Mouse (Mus musculus): ENCODE results near the gene Adamts16.

The Adamts16 gene

DNA sequence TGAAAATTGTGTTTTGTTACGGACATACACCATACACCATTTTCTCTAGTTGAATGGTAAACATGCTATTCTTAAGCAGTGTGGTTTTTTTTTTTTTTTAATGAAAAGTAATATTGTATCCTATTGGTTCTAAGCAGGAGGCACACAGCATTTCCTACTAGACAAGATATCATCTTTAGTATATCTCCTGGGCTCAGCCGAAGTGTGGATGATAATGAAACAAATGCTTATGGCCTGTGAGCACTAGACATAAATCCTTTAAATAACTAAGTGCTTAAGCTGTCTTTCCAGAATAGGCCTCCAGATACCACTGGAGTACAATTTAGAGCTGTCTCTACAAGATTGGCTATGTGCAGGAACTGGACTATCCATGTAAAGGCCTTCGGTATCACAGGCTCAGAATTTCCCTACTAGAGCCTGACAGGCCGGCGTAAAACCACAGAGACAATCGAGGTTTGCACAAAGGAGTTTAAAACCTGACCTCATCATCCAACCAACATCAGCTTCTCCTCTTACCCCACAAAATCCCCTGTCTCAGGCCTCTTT lies 8.9 kb downstream of the Adamts16 start:
- DNase-seq (ENCODE audit: low read depth, low spot score), result no peak

DNA sequence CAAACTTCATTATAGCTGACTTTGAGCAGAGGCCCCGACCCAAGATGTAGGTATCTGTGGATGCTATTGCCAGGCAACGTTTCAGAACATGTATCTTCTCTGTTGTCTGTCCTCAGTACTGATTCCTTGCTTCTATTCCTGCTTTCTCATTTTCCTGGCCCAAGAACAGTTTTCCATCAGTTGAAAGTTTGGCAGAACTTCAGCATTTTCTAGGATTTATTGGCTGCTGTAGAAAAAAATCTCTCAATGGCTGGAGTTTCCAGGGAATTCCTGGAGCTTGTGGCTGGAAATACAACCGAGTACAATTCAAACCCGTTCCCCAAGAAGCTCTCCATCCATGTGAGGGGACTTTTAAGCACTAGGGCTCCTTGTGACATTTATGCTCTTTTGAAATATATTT lies 10.6 kb downstream of the Adamts16 start:
- DNase-seq (ENCODE audit: low read depth, low spot score), result no peak

DNA sequence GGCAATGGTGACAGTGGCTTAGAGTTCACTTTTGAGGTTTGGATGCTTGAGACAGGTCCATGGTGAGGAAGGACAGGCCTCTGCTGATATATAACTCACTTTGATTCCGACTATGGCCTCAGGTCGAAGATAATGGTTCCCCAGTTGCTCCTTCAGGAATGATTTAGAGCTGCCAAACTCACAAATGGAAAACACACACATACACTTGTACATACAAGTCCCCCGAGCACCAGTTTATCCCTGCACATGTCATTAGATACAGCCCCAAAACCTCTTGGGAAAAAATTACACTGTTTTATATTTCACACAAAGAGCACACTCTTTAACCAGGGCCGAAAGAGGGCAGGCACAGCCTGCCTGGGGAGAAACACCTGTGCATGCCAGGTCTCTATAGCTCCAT lies 14.1 kb downstream of the Adamts16 start:
- no peak for DNase-seq (ENCODE audit: low read depth, low spot score)

- no peak for DNase-seq (ENCODE audit: low read depth, low spot score)
Observed at GRCm38 (mm10) chr13:70825265-70825664, 16.3 kb downstream of the Adamts16 start.

DNA sequence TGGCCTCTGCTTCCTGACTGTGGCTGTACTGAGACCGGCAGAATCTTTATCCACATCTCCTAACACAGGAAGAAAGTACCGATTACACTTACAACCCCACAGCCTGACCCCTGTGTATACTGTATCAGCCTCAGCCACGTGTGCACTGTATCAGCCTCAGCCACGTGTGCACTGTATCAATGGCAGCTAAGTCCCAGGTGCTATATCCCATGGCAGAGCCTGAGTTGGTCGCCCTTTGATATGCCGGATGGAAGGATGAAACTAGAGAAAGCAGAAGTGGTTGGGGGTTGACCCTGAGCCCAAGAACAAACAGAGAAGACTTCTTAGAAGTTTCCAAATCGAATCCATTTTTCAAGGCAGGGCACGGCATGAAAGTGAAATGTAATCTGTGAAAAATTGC lies 17.9 kb downstream of the Adamts16 start:
- DNase-seq (ENCODE audit: low read depth, low spot score), result no peak

DNA sequence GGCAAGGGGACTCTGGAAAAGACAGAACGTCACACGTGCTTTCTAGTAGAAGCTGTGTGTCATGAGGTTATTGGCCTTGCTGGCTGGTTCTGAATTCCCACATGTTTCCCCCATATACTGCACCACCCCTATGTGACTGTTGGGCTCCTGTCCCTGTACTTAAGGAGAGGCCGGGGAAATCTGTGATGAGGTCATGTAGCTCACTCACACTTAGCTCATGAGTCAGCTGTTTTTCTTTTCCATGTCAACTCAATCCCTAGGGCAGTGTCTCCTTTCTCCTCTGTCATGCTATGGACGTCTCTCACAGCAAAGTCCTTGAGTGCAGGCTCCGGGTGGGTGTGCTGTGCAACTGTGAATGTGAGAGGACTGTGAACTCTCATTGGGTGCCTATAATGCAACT lies 22.6 kb downstream of the Adamts16 start:
- no peak for DNase-seq (ENCODE audit: low read depth, low spot score)

- DNase-seq (ENCODE audit: low read depth, low spot score), result no peak
Observed at GRCm38 (mm10) chr13:70814423-70814822, 27.2 kb downstream of the Adamts16 start.

GRCm38 (mm10) chr13:70805506-70805905 lies 36.1 kb downstream of the Adamts16 start:
- no peak for DNase-seq (ENCODE audit: low read depth, low spot score)

DNA sequence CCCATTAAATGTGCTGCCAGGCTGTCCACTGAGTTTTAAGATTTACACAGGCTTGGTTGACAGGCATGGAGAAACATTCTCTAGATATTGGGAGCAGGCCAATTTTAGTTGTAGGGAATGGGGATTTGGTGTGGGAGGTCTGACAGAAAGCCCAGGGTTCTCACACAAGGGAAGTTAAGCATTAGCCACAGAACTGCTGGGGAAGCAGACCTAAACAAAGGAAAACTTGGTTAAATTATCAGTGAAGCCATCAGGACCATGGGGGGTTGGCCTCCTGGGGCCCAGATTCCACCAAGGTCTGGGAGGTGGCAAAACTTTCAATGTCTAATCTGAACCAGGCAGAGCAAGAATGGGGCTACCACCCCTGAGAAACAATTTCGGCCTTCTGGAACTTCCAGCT lies 38.8 kb downstream of the Adamts16 start:
- DNase-seq (ENCODE audit: low read depth, low spot score), result no peak

DNA sequence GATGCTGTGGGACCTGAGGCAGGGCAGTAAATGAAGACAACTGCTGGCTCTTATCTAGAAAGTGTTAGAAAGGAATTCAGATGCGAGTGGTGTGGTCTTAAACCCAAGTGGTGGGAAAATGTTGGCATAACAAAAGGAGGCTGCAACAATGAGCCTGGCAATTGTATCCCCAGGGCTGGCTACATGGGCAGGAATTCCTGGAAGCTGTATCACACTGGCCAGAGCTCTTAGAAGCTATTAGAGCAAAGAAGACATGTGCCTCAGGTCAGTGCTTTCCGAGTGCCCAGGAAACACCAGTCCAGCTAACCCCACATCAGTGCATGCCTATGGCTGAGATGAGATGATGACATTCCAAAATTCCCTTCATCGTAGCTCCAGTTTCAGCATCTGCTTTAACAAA lies 42.3 kb downstream of the Adamts16 start:
- no peak for DNase-seq (ENCODE audit: low read depth, low spot score)

GRCm38 (mm10) chr13:70798396-70798795 lies 43.2 kb downstream of the Adamts16 start:
- DNase-seq (ENCODE audit: low read depth, low spot score), result no peak

DNA sequence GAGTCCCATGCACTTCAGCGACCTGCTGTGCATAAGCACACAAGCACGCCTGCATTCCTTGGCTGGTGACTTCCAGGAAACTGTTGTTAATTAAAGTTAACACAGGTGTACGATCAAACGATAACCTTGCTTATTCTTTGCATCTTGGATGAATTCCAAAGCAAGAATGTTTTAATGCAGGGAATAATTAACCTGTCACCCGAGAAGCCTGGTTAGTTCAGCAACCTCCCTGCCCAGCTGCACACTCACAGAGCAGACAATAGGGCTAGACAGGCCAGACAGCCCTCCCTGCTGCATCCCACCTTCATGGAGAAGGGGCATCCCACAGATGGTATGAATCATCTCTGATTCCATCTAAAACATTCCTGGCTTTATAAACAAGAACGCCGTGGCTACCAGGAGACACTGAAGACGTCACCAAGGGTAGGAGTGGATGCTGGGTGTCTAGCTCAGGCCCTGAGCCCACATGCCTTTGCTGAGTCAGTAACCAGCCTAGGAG lies 47.5 kb downstream of the Adamts16 start:
- DNase-seq (ENCODE audit: low read depth, low spot score), result no peak

DNA sequence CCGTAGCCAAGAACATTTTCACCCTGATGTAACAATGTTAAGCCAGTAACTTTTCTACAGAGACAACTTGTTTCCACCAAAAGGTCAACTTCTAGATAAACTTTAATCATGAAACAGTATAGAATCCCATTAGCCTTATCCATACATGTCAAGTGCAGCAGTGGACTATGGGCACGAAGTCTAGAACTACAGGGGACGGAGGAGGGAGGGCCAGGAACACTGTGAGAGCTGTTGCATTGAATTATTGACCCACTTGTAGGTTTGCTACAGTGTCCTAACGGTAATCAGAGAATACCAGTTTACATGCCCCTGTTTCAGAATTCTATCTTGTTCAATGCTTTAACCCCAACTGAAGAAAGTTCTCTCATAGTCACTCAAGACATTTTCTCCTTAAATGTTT lies 48.0 kb downstream of the Adamts16 start:
- no peak for DNase-seq (ENCODE audit: low read depth, low spot score)

DNA sequence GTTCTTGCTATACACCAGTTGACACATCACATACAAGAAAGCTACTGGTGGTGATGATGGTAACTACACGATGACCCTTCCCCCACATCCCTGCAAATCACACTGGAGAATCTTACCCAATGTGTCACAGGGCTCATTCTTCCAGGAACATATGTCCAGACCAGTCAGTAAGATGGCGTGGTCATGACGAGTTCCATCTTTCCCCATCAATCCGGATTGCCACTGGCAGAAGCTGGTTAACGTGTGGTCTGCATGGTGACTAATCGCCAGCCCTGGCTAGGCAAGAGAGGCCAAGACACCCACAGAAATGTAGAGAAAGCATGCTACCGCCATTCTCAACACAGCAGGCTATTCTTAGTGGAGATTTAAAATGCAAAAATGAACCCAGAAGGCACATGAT lies 48.7 kb downstream of the Adamts16 start:
- DNase-seq (ENCODE audit: low read depth, low spot score), result no peak

DNA sequence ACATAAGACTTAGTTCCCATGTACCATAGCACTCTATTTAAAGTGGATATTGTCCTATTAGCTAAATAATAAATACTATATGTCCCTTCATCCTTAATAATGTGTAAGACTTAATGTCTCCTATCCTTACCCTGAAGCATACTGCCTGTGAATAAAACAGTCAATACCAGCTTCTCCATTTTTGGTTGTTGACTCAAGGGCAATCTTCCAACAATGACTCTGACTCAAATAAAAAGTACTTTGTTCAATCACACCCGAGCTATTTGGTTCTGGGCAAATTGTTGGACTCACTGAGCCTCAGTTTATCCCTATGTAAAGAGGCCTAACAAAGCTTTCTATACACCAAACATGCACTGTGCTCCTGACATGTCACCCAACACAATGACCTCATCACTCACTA lies 51.8 kb downstream of the Adamts16 start:
- DNase-seq (ENCODE audit: low read depth, low spot score), result no peak

DNA sequence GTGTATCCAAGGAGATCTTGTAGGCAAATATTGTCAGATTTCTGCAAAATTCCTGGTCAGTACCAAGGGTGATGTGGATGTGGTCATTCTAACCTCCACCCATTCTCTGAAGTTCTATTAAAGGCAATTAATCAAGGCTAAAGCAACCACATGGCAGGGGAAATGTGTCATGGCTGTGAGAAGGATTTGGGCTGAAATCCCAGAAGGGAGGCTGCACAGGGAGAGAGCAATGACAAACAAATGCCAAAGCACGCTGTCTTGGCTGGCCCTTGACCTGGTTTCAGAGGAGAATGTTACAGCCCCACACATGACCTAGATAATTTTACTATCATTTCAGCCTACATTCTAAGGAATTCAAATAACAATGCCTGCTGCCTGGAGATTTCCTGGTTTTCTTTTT lies 52.6 kb downstream of the Adamts16 start:
- no peak for DNase-seq (ENCODE audit: low read depth, low spot score)

GRCm38 (mm10) chr13:70785078-70785477 lies 56.5 kb downstream of the Adamts16 start:
- no peak for DNase-seq (ENCODE audit: low read depth, low spot score)

GRCm38 (mm10) chr13:70784126-70784525 lies 57.5 kb downstream of the Adamts16 start:
- no peak for DNase-seq (ENCODE audit: low read depth, low spot score)

- DNase-seq (ENCODE audit: low read depth, low spot score), result no peak
Observed at GRCm38 (mm10) chr13:70779781-70780180, 61.8 kb downstream of the Adamts16 start.

GRCm38 (mm10) chr13:70778872-70779554 lies 62.6 kb downstream of the Adamts16 start:
- no peak for DNase-seq (ENCODE audit: low read depth, low spot score)

DNA sequence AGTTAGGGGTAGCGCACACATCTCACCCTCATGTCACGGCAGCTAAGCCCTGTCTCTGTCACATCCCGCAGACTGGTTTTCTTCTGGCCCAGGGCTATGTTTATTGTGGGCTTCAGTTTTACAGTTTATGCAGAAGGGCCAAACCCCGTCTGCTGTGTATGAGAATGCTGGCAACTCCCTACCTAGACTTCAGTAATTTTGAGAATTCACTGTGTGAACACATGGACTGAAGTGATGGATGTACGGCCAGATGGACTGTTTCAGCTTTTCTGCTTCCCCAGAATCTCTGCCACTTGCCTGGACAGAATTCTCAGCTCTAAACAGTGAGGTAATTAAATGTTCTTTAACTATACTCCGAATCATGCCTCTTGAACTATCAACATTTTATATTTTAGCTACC lies 70.5 kb downstream of the Adamts16 start:
- no peak for DNase-seq (ENCODE audit: low read depth, low spot score)

DNA sequence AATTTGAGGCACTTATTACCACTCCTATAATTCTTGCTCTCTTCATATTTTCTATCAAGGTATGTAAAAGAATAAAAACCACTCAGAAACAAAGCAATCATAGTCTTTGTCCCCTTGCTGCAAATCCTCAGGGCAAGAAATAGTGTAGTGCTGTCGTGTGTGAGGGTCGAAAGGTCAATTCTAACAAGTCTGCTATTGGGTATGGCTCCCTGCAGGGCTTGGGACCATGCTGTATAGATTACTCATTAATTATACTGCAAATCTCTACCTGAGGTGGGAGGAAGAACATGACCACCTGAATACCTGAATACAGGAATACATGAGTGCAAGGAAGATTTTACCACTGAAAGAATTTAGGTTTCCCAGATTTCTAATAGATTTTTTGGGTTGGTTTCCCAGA lies 72.5 kb downstream of the Adamts16 start:
- DNase-seq (ENCODE audit: low read depth, low spot score), result no peak

DNA sequence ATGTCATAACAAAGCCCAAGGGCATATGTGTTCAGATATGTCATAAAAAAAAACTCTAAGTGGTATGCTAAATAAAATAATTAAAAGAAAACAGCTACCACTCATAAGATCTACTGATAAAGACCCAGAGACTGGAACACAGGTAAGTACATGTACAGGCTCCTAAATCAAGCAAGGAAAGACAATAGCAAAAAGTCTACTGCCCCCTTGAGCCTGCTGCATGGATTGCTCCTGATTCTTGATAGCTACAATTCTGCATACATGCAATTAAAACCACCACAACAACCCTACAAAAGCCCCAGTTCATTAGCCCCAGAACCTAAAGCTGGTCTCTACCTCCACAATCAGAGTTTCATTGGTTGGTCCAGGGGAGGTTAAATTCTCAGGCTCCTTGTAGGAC lies 74.1 kb downstream of the Adamts16 start:
- DNase-seq (ENCODE audit: low read depth, low spot score), result peak; percentile 6

DNA sequence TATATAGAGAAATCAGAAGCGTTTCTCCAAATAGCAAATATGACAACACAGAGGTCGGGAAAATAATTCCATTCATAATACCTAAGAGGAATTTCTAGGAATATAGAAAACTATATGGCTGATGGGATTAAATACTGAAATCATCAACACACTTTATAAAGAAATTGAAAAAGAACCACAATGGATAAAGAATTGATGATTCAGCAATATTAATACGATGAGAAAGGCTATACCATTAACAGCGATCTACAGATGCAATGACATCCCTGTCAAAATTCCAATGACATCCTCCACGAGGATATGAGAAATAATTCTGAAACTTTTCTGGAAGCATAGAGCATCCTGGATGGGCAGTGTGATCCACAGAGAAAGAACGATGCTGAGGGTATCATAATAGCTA lies 76.9 kb downstream of the Adamts16 start:
- no peak for DNase-seq (ENCODE audit: low read depth, low spot score)
